10 mouse cellular contexts compared by ENCODE assay signal in genomic region chr4:110290056-110290455, GRCm38 (mm10).
DNase-seq lines count a peak whose midpoint lies in the region; ATAC-seq lines count a peak whose summit lies in the region.
"Had no signal": no experiment of that assay in that cellular context is flagged by ENCODE, and none has a peak within 500 bp of the region (broad histone marks: within the 10 kb centered on the region; RNA-seq: fewer than 3 reads in every experiment).

No protein-coding gene starts in this region.

- H3K27me3 ChIP-seq in embryonic facial prominence, embryonic 11.5 days (ENCODE audit: control insufficient read depth, insufficient read depth, low read length), result no peaks in the 10 kb centered on the region
- no peaks in the 10 kb centered on the region for H3K27me3 ChIP-seq in liver, embryonic 12.5 days (replicated peaks)

- H3K4me1 ChIP-seq in embryonic facial prominence, embryonic 11.5 days (ENCODE audit: control insufficient read depth, insufficient read depth, low read length), result no peaks in the 10 kb centered on the region
- no peaks in the 10 kb centered on the region for H3K4me1 ChIP-seq in liver, embryonic 12.5 days

- H3K36me3 ChIP-seq in embryonic facial prominence, embryonic 11.5 days (replicated peaks; ENCODE audit: control insufficient read depth, insufficient read depth, low read depth, low read length), result no peaks in the 10 kb centered on the region
- no peaks in the 10 kb centered on the region for H3K36me3 ChIP-seq in liver, embryonic 12.5 days

- WGBS in embryonic facial prominence, embryonic 11.5 days, result 49% methylated on average over 12 of the region's 12 CpGs
- WGBS in liver, embryonic 12.5 days (ENCODE audit: insufficient replicate concordance), result 66% methylated on average over 12 of the region's 12 CpGs

- H3K9ac ChIP-seq in embryonic facial prominence, embryonic 11.5 days (replicated peaks; ENCODE audit: low read length), result no peak overlapping the region
- no peak overlapping the region for H3K9ac ChIP-seq in liver, embryonic 12.5 days

- no peak overlapping the region for H3K4me3 ChIP-seq in embryonic facial prominence, embryonic 11.5 days (ENCODE audit: low read depth, low read length)
- no peak overlapping the region for H3K4me3 ChIP-seq in liver, embryonic 12.5 days

- H3K9me3 ChIP-seq in embryonic facial prominence, embryonic 11.5 days (replicated peaks; ENCODE audit: control insufficient read depth, low read length), result no peaks in the 10 kb centered on the region
- H3K9me3 ChIP-seq in liver, embryonic 12.5 days (replicated peaks), result no peaks in the 10 kb centered on the region

- 0 out of 2 replicates have a peak overlapping the region, but pooled peaks have one; percentile 20 for H3K27ac ChIP-seq in embryonic facial prominence, embryonic 11.5 days (replicated peaks; ENCODE audit: low read depth, low read length)
- no peak overlapping the region for H3K27ac ChIP-seq in liver, embryonic 12.5 days

- intact Hi-C loops in left cerebral cortex, postnatal 10 days (cut with DNase I), result no loop called here
- intact Hi-C loops in left cerebral cortex, postnatal 36 days (cut with DNase I), result no loop called here

- DNase-seq in left cerebral cortex, postnatal 10 days (ENCODE audit: extremely low spot score in 1 of 2, low spot score in 2 of 2), result peak; percentile 16 to 22
- no peak for DNase-seq in left cerebral cortex, adult 9 months (ENCODE audit: low spot score in 2 of 2)
- DNase-seq in embryonic facial prominence, embryonic 11.5 days (ENCODE audit: low spot score), result no peak
- DNase-seq in left cerebral cortex, postnatal 36 days (ENCODE audit: low spot score in 2 of 2), result peak; percentile 24 to 30
- peak; percentile 68 for DNase-seq in retina, postnatal 1 day
- no peak for DNase-seq in thymus, postnatal 10 days (ENCODE audit: low spot score in 2 of 2)
- DNase-seq: heart, postnatal 10 days had no signal

- no peak overlapping the region for H3K4me2 ChIP-seq in embryonic facial prominence, embryonic 11.5 days (ENCODE audit: low read depth, low read length)
- no peak overlapping the region for H3K4me2 ChIP-seq in liver, embryonic 12.5 days

- ATAC-seq in embryonic facial prominence, embryonic 11.5 days (replicated peaks; ENCODE audit: insufficient number of reproducible peaks, low FRiP score, low TSS enrichment, low read depth), result 0 out of 2 replicates have a peak, but pooled peaks have one; percentile 38
- no peak for ATAC-seq in liver, embryonic 12.5 days
- ATAC-seq in megakaryocyte progenitor cell, adult 5-6 weeks (replicated peaks; ENCODE audit: poor library complexity), result no peak
- ATAC-seq: activated CD4-positive, CD25-positive, alpha-beta regulatory T cell, adult 4 months had no signal

Comparison
In these comparisons a context has a peak if more than half of its experiments do, and no peak if none do; other contexts are left out.
1. DNase-seq: peak in left cerebral cortex, postnatal 10 days (2 of 2), left cerebral cortex, postnatal 36 days (2 of 2) and retina, postnatal 1 day (single experiment); none in left cerebral cortex, adult 9 months (0 of 2), embryonic facial prominence, embryonic 11.5 days (single experiment) and thymus, postnatal 10 days (0 of 2).